Mouse (Mus musculus): ENCODE data around the gene Gm29797.

Gm29797 gene

DNA sequence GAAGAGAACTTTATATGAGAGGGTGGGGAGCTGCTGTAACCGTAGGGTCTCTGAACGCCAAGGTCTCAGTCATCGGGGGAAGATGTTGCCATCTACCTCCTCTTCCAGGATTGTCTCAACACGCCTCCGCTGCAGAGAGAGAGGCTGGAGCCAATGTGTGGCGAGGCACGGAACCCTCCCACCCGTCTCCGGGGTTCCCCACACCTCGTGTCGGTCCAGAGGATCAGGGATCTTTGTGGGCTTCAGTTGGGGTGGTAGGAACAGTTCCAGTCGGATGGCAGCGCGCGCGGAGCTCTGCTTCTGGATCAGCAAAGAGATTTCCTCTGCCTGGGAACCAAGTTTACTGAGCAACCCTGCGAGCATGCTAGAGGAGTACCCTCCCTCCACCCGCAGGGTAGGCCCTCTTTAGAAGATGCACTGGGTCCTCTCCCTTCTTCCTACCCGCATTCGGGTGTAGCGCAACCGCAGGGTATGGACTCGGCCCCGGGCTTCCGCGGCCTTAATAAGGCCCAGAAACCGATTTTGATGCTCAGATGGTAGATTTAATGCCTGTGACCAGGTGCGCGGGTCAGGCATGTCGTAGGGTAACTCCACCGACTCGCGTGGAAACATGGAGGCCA is 40.1 kb downstream of the Gm29797 start:
- no peak for DNase-seq (ENCODE audit: low spot score)

DNA sequence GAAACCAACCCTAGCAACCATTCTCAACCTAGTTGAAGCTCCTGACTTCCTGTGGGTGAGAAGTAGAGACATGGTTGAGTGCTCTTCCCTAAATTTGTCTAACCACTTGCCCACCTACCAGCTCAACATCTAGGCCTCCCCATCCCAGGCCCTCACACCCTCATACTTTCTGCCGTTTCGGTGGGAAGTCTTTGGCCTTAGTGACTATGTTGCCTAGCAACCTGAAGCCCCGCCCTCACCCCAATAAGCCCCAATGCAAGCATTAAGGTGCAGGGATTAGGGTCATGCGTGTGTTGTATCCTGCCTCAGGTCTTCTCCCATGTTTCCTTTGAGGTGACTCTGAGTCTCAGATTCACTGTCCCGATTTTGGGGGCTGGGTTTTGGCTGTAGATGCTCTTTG is 41.4 kb downstream of the Gm29797 start, which contains the start of gene Lkaaear1:
TSS of gene Lkaaear1 (minus strand) at position 202 of the 400 bp plus-strand sequence.
- DNase-seq (ENCODE audit: low spot score), result no peak

- DNase-seq (ENCODE audit: low spot score), result no peak
These were observed 49.8 kb downstream of the Gm29797 start for GRCm38 (mm10) chr2:181706668-181707067.

Data from urinary bladder, postnatal 10 days (tissue).